Mouse (Mus musculus) urinary bladder, postnatal 10 days (tissue): ENCODE data around the gene Zbtb5.
A peak's percentile ranks its signal among the peaks of the same experiment; 100 is the strongest.
"Not testable (repeated sequence)": the region's sequence is repeated elsewhere in the genome, so short reads cannot be mapped to it uniquely, and the experiment has no call there.

Source experiments
- DNase-seq: peaks from one replicate; pipeline ENCODE4 v3.0.0; 2022; ENCODE audit warnings: low spot score

Gene Zbtb5

DNA sequence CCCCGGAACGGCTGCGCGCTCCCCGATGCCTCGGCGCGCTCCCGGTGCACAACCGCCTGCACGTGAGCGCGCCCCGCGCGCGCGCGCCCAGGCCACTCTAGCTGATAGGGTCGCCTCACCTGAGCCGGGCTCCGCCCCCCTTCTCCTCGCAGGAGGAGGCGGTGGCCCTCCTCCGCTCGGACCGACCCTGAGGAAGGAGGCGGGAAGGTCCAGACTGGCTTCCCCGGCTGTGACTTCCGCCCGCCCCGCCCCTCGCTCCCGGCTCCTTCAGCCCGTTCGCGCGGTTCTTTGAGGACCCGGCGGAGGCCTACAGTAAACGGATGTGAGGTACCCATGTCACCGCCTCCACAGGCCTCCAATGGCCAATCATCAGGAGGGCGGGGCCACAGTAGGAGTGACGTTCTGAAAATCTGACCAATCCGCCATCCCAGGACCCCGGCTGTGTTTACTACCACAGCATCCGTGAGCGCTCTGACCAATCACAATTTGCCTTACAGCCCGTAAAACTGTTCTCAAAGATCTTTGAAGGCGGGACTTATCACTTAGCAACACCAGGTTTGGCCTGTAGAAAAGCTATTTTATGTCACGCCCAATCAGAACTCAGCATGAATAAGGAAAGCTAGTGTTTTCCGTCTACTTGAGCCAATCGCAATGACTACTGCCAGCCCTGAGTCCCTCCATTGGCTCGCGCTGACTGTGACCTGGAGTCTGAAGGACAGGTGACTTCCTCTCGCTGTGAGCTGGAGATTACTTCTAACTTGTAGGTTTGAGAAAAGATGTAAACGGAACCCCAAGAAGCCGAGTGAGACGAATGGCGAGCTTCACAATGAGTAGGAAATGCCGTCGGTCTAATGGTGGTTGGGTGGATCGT, at the start of gene Zbtb5:
Gene Zbtb5, minus strand, starts transcription at position 308 of the 871 bp plus-strand sequence.
- DNase-seq: peak; percentile 93

DNA sequence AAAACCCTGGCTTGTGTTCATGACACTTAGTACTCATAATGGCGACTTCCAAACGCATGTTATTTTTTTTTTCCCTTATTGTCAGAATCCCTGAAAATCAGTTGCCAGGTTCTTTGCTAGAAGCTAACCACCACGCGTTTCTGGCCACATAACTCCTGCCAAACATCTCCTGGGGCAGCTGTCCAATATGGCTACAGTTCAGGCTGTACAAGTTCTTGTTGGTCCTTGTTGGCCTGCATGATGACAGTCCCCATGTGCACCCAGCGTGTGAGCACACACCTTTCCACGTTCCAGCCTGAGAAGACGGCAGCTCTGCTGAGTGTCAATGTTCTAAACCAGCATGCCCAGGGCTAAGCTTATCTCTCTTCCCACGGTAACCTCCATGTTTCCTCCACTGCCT, 43.2 kb upstream of the Zbtb5 start:
- no peak for DNase-seq

DNA sequence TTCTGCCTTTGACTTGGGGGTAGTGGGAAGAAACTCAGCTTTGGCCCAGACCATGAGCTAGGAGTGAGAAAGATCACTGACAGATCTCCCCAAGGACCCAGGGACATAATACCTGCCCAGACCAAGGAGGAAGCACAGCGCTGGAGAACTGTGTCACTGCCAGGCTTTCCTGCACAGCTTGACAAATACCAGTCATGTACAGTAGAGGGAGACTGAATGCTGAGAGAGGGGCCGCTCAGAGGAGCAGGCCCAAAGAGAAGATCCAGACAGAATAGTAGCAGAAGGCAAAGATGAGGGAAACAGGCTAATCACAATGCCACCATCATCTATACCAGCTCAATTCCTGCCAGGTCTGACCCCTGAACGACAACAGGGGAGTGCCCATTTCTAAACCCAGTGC, 42.6 kb upstream of the Zbtb5 start:
- DNase-seq: no peak

DNA sequence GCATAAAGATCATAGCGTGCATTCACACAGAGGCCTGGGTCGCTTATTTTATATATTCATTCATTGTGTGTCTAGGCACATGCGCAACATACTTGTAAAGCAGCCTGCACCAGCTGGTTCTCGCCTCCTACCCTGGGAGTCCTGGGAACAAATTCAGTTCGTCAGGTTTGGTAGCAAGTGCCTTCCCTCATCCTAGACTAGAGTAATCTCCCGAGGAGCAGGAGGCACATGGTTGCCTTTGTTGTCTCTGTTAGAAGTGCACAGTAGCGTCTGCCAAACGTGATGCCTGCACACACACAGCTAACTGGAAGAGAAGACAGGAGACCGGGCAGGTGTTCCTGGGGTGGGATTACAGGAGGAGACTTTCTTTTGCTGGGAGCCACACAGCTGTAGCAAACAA, 35.7 kb upstream of the Zbtb5 start:
- no peak for DNase-seq

DNA sequence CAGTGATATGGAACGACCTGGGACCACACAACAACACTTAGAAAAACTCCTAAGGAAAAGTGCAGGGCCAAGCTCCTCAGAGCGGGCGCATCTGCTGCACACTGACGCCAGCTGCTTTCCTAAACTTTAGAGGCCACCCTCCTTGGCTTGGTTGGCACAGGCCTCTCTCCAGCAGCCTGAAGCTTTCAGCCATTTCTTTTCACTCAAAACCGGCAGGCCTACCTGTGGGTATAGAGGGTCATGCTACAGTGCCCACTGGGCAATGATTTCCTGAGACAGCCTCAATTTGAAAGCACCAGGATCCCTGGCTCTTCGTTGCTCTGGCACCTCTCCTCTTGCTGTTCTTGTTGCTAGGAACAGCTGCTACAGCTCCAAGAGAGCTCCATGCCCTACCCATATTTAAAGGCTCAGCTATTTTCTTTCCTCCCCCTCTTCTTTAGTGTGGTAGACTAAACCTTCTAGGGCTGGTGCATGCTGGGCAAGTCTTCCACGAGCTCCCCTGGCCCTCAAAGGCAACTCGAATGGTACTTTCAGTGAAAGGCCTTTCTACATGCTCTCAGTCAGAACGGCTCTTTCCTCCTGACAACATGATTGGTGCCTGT, 35.2 kb upstream of the Zbtb5 start:
- DNase-seq: no peak

DNA sequence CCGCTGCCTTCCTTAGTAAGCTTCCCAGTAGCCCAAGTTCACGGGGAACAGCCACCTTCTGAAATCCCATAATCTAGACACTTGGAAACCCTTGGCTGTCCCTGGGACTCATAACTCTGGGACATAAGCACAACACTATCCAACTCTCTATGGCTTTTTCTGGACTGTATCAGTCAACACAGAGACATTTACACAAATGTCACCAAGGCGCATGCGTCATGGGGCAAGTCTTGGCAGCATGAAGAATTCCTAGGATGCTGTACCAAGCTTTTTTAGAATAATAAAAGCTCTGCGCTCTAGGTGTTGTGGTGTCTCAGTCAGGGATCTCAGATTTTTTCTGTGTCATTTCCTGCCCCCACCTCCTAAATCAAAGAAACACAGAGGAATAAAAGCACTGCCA, 34.5 kb upstream of the Zbtb5 start:
- DNase-seq: no peak

DNA sequence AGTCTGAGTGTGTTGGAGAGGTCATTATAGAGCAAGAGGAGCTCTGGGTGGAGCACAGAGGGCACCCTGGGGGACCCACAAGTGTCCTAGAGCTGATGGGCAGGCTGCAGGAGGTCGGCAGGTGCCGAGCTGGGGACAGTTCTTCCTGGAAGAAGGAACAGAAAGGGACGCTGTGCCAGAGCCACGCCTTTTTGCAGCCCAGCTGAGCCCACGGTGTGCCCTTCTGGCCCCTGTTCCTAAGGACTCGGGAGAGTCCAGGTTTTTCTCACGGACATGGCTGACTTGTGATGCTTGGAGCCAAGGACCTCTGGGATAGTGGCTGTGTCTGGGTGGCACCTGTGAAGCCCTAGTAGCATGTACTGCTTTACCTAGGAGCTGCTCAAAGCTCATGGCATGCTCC, 28.6 kb upstream of the Zbtb5 start:
- DNase-seq: no peak

DNA sequence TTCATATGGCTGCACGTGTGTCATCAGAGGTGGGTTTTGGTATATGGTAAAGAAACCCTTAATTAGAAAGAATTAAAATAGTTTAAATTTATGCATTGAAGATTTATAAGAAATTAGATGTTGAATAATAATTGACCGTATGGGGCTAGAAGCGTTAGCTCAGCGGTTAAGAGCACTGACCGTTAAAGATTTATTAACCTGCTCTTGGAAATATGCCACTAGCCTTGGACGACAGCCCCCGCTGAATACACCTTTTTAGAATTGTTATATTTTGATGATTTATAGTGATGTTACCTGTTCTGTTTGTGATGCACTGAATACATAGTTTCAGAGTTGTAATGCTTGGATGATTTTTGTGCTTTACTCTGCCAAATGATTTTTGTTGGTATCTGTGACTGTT, 27.3 kb upstream of the Zbtb5 start:
- not testable (repeated sequence) for DNase-seq

DNA sequence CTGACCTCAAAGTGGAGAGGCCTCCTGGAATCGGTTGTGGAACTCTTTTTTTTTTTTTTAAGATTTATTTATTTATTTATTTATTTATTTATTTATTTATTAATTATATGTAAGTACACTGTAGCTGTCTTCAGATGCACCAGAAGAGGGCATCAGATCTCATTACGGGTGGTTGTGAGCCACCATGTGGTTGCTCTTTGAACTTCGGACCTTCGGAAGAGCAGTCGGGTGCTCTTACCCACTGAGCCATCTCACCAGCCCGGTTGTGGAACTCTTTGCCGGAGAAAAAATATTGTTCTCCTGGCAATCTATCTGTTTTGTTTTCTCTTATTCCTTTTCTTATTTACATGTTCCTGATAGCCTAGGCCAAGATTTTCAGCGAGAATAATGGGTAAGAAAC, 26.7 kb upstream of the Zbtb5 start:
- DNase-seq: not testable (repeated sequence)

DNA sequence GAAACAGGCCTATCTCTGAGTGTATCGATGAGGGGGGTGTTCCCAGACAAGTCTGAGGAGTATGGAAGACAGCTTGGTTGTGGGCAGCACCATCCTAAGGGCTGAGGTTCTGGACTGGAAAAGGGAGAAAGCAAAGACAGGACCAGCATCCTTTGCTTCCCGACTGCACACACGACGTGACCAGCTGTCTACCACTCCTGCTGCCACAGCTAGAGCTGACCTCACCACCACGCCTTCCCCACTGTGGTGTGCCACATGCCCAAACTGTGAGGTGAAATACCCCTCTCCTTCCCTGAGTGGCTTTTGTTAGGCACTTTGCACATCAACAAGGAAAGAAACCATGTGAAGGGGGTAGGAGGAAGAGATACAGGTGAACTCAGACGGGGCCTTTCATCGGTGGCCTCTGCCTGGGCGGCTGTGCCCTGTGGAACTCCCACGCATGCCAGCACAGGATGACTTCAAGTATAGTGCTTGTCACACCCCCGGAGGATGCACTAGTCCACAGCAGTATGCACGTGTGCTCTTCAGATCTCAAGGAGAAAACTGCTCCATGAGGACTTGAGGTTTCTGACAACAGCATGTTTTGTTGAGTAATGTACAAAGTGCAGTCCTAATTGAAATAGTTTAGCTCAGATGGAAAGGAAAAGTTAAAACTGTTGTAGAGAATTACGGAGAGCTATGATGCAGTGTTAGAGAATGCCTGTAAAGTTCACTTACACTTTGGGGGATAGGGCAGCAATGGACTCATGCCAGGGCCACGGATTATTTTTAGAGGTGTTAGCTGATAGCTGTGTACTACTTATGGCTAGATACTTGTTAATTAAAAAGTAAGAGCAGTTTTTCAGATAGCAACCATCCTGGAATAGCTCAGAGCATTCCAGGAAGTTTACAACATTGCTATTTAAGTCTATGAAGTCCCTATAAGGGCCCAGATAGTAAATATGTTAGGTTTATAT, 25.5 kb upstream of the Zbtb5 start:
- DNase-seq: no peak

DNA sequence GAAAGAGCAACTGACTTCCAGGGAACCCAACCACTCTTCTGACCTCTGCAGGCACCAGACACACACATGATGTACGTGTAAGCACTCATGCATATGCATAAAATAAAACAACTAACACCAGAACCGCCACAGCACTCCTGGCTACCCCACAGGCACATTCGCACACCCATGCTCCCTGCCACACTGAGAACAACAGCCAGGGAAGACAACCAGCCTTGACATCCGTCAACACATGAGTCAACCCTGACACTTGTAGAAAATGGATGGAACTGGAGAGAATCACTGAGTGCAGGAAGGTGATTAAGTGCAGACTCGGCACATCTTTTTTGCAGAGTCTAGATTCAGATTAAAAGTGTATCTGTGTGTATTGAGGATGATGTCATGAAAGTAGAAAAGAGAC, 24.4 kb upstream of the Zbtb5 start:
- no peak for DNase-seq

DNA sequence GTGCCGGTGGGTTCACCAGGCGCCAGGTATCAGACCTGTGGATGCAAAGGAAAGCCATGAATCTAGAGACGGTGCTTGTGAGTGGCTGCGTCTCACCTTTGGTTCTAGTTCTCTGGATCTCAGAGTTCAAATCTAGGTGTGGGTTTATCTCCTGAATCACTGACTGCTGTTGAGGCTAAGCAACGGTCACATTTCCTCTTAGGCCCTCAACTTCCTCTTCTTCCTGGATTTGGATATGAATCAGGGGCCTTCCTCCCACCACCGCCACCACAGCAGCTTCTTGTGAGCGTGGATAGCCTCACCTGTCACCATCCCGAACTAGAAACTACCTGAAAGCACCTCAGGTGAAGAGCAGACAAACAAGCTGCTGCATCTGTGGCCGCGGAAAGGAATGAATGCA, 23.8 kb upstream of the Zbtb5 start:
- no peak for DNase-seq

DNA sequence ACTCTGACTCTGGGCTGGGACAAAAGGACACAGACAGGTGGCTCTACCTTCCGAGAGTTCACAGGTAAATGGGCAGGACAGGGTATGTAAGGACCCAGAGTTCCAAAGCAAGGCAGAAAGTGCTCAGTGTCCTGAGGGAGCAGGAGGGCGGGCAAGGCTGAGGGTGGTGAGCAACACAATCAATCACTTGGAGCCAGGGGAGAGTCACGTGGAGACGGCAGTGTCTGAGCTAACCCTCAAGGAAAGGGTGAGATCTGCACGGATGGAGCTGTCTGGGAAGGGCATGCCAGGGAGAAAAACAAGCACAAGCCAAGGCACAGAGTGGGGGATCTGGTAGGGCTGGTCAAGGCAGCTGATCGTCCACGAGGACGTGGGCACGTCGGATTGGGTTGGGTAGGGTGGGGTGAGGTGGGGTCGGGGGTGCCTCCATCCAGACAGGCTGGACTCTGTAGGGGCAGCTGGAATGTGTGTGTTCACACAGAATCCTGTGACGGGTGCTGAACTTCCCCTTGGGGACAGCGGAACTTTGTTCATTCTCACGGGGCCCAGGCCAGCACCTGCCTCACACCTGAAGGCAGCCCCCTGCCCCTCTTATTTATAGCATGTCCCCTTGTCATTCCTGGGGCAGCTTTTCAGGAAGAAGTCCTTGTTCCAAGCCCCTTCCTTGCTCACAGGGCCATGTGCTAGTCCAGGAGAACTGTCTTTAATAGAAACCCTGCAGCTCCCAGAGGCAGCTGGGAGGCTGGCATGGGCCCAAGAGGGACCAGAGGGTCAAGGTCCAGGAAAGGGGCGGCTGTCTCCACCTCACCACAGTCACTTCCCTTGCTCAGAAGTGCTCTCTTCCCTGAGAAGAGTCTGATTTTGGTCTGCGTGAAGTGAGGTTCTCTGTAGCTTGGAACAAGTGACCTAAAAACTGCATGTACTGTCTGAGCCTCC, 22.7 kb upstream of the Zbtb5 start:
- no peak for DNase-seq

DNA sequence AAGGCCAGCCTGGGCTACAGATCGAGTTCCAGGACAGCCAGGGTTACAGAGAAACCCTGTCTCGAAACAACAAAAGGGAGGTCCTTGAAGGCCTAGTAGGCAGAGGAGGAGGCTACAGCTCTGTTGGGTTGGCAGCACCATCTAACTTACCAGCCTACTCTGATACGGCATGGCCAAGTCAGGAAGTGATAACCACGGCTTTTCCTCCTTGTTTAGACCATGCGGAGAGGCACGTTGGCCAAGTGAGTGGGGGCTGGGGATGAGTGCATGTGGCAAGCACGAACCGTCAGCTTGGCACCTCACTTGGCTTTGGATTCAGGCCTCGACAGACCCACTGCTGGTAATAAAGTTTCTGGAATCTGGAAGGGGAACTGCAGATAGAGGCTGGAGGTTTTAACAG, 20.4 kb upstream of the Zbtb5 start:
- no peak for DNase-seq

DNA sequence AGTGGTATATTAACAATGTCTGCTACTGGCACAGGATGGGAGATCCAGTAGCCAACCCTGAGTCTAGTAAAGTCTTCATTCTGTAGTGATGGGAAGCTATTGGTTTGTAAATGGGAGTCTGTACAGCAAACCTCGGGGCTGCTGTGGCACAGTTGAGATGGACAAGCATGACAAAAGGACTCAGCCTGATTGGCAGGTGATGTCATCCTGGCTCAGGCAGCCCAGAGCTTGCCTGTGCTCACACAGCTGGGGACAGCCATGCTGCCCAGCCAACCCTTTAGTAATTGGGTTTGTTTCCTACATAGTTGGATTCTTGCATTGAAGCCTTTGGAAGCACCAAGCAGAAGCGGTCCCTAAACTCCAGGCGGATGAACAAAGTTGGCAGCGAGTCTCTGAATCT, 14.2 kb upstream of the Zbtb5 start:
- DNase-seq: no peak

DNA sequence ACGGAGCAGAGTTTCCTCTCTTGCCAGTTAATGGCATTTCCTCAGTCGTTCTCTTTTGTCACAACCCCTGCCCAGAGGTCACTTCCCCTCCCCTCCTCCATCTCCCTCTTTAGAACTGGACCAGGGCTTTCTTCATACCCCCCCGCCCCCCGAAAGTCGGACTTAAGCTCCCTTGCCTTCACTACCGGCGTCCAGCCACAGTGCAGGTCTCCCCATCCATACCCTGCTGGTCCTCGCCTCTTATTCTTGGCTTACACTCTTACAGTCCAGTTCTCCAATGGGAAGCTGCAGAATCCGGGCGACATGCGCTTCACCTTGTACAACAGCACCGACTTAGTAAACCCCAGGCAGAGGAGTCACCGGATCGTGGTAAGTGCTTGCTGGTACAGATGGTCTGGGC, 6.8 kb upstream of the Zbtb5 start:
- DNase-seq: no peak

DNA sequence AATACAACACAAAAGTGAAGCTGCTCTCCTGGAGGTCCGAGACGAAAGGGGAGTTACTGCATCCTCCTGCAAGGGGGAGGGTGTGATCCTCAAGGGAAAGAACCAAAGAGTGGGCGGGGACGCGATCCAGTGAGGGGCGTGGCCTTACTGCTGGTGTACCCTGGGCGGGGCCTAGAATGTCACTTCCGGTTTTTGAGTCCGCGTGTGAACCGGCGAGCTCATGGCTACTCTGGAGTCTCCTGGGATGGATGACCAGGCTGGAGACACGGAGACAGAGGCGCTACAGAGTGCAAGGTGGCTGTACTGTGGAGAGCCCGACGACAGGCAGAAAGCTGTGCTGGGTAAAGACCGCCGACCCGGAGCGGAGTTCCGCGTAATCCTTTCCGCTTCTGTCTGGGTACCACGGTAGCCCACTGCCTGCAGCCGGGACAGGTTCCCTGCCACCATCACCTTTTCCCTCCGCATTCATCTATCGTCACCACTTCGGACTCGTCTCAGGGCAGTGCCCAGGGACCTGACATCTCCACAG, 6.3 kb upstream of the Zbtb5 start, which contains the start of gene Polr1e:
Gene Polr1e, plus strand, starts transcription at position 132 of the 529 bp plus-strand sequence.
- DNase-seq: peak; percentile 78

DNA sequence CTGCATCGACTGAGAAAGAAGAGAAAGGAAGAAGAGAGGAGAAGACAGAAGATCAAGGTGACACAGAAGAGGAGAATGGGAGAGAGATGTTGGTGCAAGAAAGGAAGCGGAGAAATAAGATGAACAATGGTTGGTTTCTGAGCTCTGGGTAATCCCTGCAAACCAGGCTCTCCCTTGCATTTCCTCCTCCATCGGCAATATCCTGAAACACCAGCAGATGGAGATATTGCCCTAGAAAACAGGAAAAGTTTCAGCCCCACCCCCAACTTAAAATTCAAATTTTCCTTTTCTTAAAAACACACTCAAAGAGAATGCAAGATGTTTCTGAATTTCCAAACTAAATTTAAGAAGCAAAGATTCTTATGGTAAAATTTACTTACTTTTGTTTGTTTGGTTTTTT, 3.4 kb upstream of the Zbtb5 start:
- DNase-seq: no peak

DNA sequence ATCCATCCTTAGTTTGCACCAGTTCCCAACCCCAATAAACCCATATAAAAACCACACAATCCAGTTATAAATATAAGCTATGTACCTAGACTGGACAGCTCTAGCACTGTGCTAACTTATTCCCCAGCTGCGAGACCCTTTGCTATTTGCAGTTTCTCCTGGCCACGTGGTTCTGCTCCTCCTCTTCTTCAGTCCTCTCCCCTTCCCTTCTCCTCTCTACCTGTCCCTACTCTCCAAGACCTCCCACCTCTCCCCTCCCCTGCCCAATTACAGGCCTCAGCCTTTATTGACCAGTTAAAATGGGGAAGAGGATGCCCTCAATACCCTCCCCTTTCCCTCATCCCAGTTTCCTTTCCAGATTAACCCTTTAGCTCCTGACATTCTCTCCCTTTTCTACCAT, 1.3 kb upstream of the Zbtb5 start:
- no peak for DNase-seq

DNA sequence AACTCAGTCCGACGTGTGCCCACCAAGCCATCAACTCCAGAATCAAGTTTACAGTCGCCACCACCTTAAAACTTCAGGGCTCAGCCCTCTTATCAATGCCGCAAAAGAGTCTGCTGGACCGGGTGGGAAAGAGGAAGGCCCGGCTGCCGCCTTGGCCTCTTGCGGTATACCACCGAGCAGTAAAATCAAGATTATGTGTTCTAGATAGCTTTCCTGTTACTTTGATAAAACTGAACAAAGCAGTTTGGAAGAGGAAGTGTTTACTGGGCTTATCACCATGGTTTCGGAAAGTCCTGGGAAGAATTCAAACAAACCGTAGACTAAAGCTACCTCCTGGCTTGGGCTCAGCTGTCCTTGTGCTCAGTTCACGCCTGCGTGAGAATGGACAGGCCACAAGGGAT, 819 bp upstream of the Zbtb5 start:
- no peak for DNase-seq

DNA sequence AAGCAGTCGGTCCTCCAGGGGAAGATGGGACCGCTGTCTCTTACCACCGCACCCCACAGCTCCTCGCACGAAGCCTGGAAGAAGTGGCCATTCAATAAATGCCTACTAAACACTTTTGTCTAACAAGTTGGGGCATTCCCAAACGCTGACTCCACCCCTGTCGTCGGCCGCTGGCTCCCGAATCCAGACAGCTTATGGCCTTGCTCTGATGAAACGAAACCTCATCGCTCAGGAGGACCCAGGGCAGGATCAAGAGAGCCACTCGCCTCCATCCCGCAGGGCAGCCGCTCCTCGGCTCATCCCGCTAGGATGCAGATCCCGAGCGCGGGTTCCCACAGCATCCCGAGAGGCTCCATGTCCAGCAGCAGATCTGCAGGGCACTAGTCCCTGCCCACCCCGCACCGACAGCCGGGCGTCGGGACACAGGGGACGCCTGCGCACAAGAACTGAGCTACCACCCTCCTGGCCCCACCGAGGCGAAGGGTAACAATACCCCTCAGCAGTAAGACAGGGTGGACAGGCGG, 569 bp downstream of the Zbtb5 start:
- DNase-seq: peak; percentile 31
